Mouse (Mus musculus) liver, adult 10 weeks (tissue): ENCODE measurements around the gene Sprr2a2. TPM values are rescaled to one million over a fixed set of nuclear protein-coding genes. Genes with fewer than 3 reads are reported as not detected.

ENCODE experiments used
- polyA plus RNA-seq: library from polyadenylated mRNA; stranded (reverse); fragments of 350-450 nt; fragmentation: Illumina TruSeq; extraction: RNeasy Lipid Tissue Mini Kit (QIAGEN cat#74804); gene quantifications from one replicate; pipeline ENCODE4 v1.2.3, GENCODE M21; 2014; ENCODE audit warnings: low read depth, low replicate concordance

The Sprr2a2 gene
- polyA plus RNA-seq = not detected

DNA sequence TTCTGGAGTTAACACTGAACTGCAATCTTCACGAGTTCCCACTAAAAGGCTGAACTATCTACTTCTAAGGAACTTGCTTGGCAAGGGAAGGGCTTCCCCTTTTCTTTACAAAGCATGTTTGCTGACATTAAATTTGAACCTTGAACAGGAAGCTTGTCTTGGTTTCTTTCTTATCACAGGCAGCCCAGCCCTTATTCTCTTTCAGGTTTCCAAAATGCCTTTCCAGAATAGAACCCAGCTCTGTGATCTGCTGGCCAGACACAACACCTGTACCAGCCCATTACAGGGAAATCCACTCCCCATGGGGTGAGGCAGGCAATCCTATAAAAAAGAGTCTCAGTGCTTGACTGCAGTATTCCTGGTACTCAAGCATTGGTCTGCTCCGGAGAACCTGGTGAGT lies at the start of gene Sprr2a2, which contains the start of gene Sprr2a1:
Gene Sprr2a2 (plus strand): TSS at position 352 of the 400 bp plus-strand sequence.
Gene Sprr2a1 (plus strand): TSS at position 231 of the 400 bp plus-strand sequence.

DNA sequence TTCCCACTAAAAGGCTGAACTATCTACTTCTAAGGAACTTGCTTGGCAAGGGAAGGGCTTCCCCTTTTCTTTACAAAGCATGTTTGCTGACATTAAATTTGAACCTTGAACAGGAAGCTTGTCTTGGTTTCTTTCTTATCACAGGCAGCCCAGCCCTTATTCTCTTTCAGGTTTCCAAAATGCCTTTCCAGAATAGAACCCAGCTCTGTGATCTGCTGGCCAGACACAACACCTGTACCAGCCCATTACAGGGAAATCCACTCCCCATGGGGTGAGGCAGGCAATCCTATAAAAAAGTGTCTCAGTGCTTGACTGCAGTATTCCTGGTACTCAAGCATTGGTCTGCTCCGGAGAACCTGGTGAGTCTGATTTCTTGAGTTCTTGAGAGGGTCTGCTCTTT lies 69.4 kb downstream of the Sprr2a2 start, which contains the start of gene Sprr2a3:
Gene Sprr2a3 (plus strand): TSS at position 317 of the 400 bp plus-strand sequence.

Other genes with a start within 250 kb of the Sprr2a2 start
- gene Pglyrp3, start 201.3 kb upstream of the Sprr2a2 start, polyA plus RNA-seq = not detected
- 0.21 TPM for gene Lor, start 132.8 kb upstream of the Sprr2a2 start, polyA plus RNA-seq
- not detected for gene Prr9, start 92.0 kb upstream of the Sprr2a2 start, polyA plus RNA-seq
- gene Lelp1, start 73.2 kb upstream of the Sprr2a2 start, polyA plus RNA-seq = not detected
- not detected for gene Sprr2a1, start 121 bp upstream of the Sprr2a2 start, polyA plus RNA-seq
- not detected for gene Sprr2a3, start 69.5 kb downstream of the Sprr2a2 start, polyA plus RNA-seq
- not detected for gene Sprr2b, start 100.7 kb downstream of the Sprr2a2 start, polyA plus RNA-seq
- not detected for gene Sprr2d, start 123.2 kb downstream of the Sprr2a2 start, polyA plus RNA-seq
- not detected for gene Sprr2e, start 136.2 kb downstream of the Sprr2a2 start, polyA plus RNA-seq
- not detected for gene Sprr2f, start 149.3 kb downstream of the Sprr2a2 start, polyA plus RNA-seq
- gene Sprr2h, start 169.8 kb downstream of the Sprr2a2 start, polyA plus RNA-seq = not detected
- not detected for gene Sprr2i, start 192.1 kb downstream of the Sprr2a2 start, polyA plus RNA-seq
- gene Sprr2j-ps, start 202.2 kb downstream of the Sprr2a2 start, polyA plus RNA-seq = not detected
- gene Gm9774, start 213.5 kb downstream of the Sprr2a2 start, polyA plus RNA-seq = 5.1 TPM
- not detected for gene Sprr2k, start 216.7 kb downstream of the Sprr2a2 start, polyA plus RNA-seq
- not detected for gene Sprr1b, start 222.9 kb downstream of the Sprr2a2 start, polyA plus RNA-seq
- not detected for gene Sprr3, start 242.8 kb downstream of the Sprr2a2 start, polyA plus RNA-seq